ENCODE assay signal across 8 mouse cellular contexts in the genomic region with DNA sequence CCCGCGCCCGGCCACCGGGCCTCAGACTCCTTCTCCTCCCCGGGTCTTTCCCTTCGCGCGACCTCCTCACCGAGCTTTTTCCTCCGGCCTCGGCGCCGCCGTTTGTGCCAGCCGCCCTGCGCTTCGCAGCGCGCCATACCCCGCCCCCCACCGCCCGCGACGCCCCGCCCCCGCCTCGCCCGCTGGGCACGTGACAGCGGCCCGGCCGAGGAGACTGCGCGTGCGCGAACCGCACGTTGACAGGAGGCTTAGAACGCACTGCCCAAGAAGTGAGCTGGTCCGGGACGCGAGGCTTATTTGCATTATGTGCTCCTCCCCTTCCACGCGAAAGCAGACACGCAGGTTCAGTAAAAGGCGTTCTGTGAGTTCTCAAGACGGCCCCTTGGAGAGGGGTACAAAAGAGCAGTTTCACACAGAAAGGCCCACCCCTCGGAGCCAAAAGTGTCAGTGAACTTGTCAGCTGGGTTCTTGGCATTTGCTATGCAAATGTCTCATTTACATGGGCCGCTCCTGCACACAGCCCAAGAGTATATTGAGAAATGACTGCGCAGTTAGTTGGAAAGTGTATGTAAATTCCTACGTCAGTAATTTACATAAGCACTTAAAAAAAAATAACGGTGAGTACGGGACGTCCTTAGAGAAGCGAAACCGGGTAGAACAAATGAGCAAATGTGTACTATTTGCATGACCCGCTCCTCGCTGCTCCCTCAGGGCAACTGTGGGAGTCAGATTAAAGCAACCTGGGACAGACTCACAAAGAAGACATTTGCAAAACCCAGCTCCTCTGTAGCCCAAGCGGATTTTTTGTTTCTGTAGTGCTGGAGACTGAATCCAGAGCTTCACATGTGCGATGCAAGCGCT. TPM values are rescaled to one million over a fixed set of nuclear protein-coding genes. Genes with fewer than 3 reads are reported as not detected.
DNase-seq lines count a peak whose midpoint lies in the region; ATAC-seq and TF ChIP-seq lines count a peak whose summit lies in the region.

A gene (minus strand): TSS at position 189 of the 861 bp plus-strand sequence.

- DNase-seq in ES-CJ7 (ENCODE audit: low read depth, low spot score): peak; percentile 95
- DNase-seq in cerebellum, adult 11 months: peak; percentile 94
- peak; percentile 91 for DNase-seq in heart, postnatal 25 days (ENCODE audit: low spot score)
- DNase-seq in layer of hippocampus, adult 18-20 months (ENCODE audit: low spot score in 2 of 2): peak; percentile 91 to 96
- peak; percentile 94 for DNase-seq in lung, adult 2 months
- DNase-seq in thymus, adult 18-20 months: peak; percentile 89 to 94

- intact Hi-C loops in heart, postnatal 25 days (cut with DNase I): no loop called here

- peak within 1 kb of the TSS; percentile 85 for H3K4me2 ChIP-seq in forebrain, embryonic 15.5 days (replicated peaks)

- H3K4me3 ChIP-seq in forebrain, embryonic 15.5 days: peak within 1 kb of the TSS; percentile 90
- H3K4me3 ChIP-seq in lung, adult 2 months (replicated peaks; ENCODE audit: extremely low read depth, low read depth, low read length): peak within 1 kb of the TSS; percentile 75

- peaks cover 47% of the 10 kb centered on the region for H3K4me1 ChIP-seq in forebrain, embryonic 15.5 days
- H3K4me1 ChIP-seq in lung, adult 2 months (ENCODE audit: control insufficient read depth, insufficient read depth, low read length): peaks cover 32% of the 10 kb centered on the region

- peak within 1 kb of the TSS; percentile 97 for H3K27ac ChIP-seq in forebrain, embryonic 15.5 days (replicated peaks)

- TF ChIP-seq CTCF in lung, adult 2 months (IDR thresholded peaks at IDR 0.05; ENCODE audit: insufficient read depth, low read length): no peak

- H3K9ac ChIP-seq in forebrain, embryonic 15.5 days (replicated peaks): peak within 1 kb of the TSS; percentile 86

- TF ChIP-seq POLR2A in lung, adult 2 months (IDR thresholded peaks at IDR 0.05; ENCODE audit: borderline replicate concordance, extremely low read depth, low read depth, low read length): peak; percentile 91; the same call in 1 of the 2 replicates

- H3K9me3 ChIP-seq in forebrain, embryonic 15.5 days: no peaks in the 10 kb centered on the region

- peaks cover 11% of the 10 kb centered on the region for H3K36me3 ChIP-seq in forebrain, embryonic 15.5 days

- H3K27me3 ChIP-seq in forebrain, embryonic 15.5 days: no peaks in the 10 kb centered on the region

- ATAC-seq in forebrain, embryonic 15.5 days (replicated peaks): peak; percentile 81
- peak; percentile 72 for ATAC-seq in neutrophil, adult 5-6 weeks (ENCODE audit: extremely low read depth, insufficient number of reproducible peaks, low FRiP score, poor library complexity, severe bottlenecking)

- whole genome bisulfite sequencing in forebrain, embryonic 15.5 days: 1% methylated on average over 60 of the region's 61 CpGs
- WGBS in lung, adult 2 months: 1% methylated on average over 61 of the region's 61 CpGs

RNA-seq across cellular contexts. Expression of the gene that starts here (rescaled TPM):
- polyA plus RNA-seq in forebrain, embryonic 15.5 days (2015; fragmentation: Nextera tagmentation; extraction: Ambion mirVana): 107 and 109 TPM in 2 replicates
- 10 to 100 TPM; 60.6 to 61.7 TPM for total RNA-seq in heart, postnatal 25 days (2021)
- total RNA-seq in layer of hippocampus, adult 18-20 months (2021): 100 to 1,000 TPM; 106 to 110 TPM
- 107 and 115 TPM in 2 replicates for polyA plus RNA-seq in lung, adult 2 months (2012; rRNA removed)
- total RNA-seq in neutrophil, adult 5-6 weeks (2017): 70.5 and 73.3 TPM in 2 replicates

Comparison
In these comparisons a context has a peak if more than half of its experiments do, and no peak if none do; other contexts are left out.
1. Peak in every context shown above with its lines: DNase-seq, ATAC-seq, H3K4me3 ChIP-seq and H3K27ac ChIP-seq.